Mouse (Mus musculus): Measurements from ENCODE around the gene 4931406P16Rik.

- TF ChIP-seq POLR2A (IDR thresholded peaks at IDR 0.05; ENCODE audit: control insufficient read depth, extremely low read depth, insufficient read depth, low read length, poor library complexity) (no peak), CTCF (IDR thresholded peaks at IDR 0.05; ENCODE audit: borderline replicate concordance, control insufficient read depth, extremely low read depth, insufficient read depth, low read length, poor library complexity) (no peak)
These were observed 17.2 kb downstream of the 4931406P16Rik start for GRCm38 (mm10) chr7:34296124-34296523.

Measured in thymus, adult 2 months (tissue).